Mouse (Mus musculus) lung, postnatal 25 days (tissue): ENCODE measurements around the gene Cct3.
A peak's percentile ranks its signal among the peaks of the same experiment; 100 is the strongest.
"Not testable (repeated sequence)": the region's sequence is repeated elsewhere in the genome, so short reads cannot be mapped to it uniquely, and the experiment has no call there.

ENCODE experiments used
- DNase-seq: peaks from one replicate; pipeline ENCODE4 v3.0.0; 2022; ENCODE audit warnings: low spot score

Cct3 gene

GRCm38 (mm10) chr3:88291970-88292369, 4.9 kb upstream of the Cct3 start:
- peak; percentile 38 for DNase-seq

- not testable (repeated sequence) for DNase-seq
Observed at GRCm38 (mm10) chr3:88295272-88295671, 1.6 kb upstream of the Cct3 start.

GRCm38 (mm10) chr3:88296110-88296560, 781 bp upstream of the Cct3 start:
- DNase-seq: no peak

- DNase-seq: no peak
Observed at GRCm38 (mm10) chr3:88297321-88297851, 470 bp downstream of the Cct3 start.

- no peak for DNase-seq
Observed at GRCm38 (mm10) chr3:88299172-88299571, 2.3 kb downstream of the Cct3 start.

GRCm38 (mm10) chr3:88324951-88325405, 28.1 kb downstream of the Cct3 start, which contains the start of gene Glmp:
Gene Glmp (plus strand): TSS chr3:88325023.
- peak; percentile 66 for DNase-seq

- no peak for DNase-seq
Observed at GRCm38 (mm10) chr3:88328956-88329355, 32.0 kb downstream of the Cct3 start.

- DNase-seq: peak; percentile 56
Observed at GRCm38 (mm10) chr3:88331282-88331681, 34.4 kb downstream of the Cct3 start.

- peak; percentile 52 for DNase-seq
Observed at GRCm38 (mm10) chr3:88334029-88334658, 37.2 kb downstream of the Cct3 start.

GRCm38 (mm10) chr3:88334902-88335435, 38.1 kb downstream of the Cct3 start:
- no peak for DNase-seq

- no peak for DNase-seq
Observed at GRCm38 (mm10) chr3:88335436-88336053, 38.6 kb downstream of the Cct3 start.

GRCm38 (mm10) chr3:88336058-88337013, 39.4 kb downstream of the Cct3 start, which contains the start of the genes Tmem79 and Smg5:
Gene Tmem79 (minus strand): TSS chr3:88336148.
Gene Smg5 (plus strand): TSS chr3:88336260.
- peak; percentile 98 for DNase-seq

- no peak for DNase-seq
Observed at GRCm38 (mm10) chr3:88337367-88338020, 40.6 kb downstream of the Cct3 start.

GRCm38 (mm10) chr3:88338316-88338715, 41.4 kb downstream of the Cct3 start:
- DNase-seq: no peak

- no peak for DNase-seq
Observed at GRCm38 (mm10) chr3:88339006-88339405, 42.1 kb downstream of the Cct3 start.

GRCm38 (mm10) chr3:88350732-88351131, 53.8 kb downstream of the Cct3 start:
- no peak for DNase-seq

GRCm38 (mm10) chr3:88352907-88353306, 56.0 kb downstream of the Cct3 start:
- DNase-seq: no peak

GRCm38 (mm10) chr3:88354396-88355165, 57.7 kb downstream of the Cct3 start:
- DNase-seq: no peak

GRCm38 (mm10) chr3:88359584-88359983, 62.7 kb downstream of the Cct3 start:
- no peak for DNase-seq

- DNase-seq: no peak
Observed at GRCm38 (mm10) chr3:88359989-88360388, 63.1 kb downstream of the Cct3 start.
